Mouse (Mus musculus) limb, embryonic 12.5 days (tissue): Measurements from ENCODE around the gene Rad54l2. TPM values are rescaled to one million over a fixed set of nuclear protein-coding genes. Genes with fewer than 3 reads are reported as not detected.

Experiments
- ATAC-seq: fragments of 200-750 bp; cut with Nextera tagmentation; 2 replicates; pipeline ENCODE4 v1.8.0; 2017; ENCODE audit warnings: low read depth, moderate TSS enrichment; ENCODE audit not compliant: insufficient number of reproducible peaks, insufficient read depth, low FRiP score, low TSS enrichment
- H3K27ac ChIP-seq: fragments of 300-500 bp; sonication (generic); 2 replicates; pipeline ENCODE4 v1.5.1; 2016; ENCODE audit warnings: mild to moderate bottlenecking, moderate library complexity
- H3K27me3 ChIP-seq: fragments of 300-500 bp; sonication (generic); 2 replicates; pipeline ENCODE4 v1.6.1; 2016; ENCODE audit warnings: mild to moderate bottlenecking, moderate library complexity
- H3K36me3 ChIP-seq: fragments of 300-500 bp; sonication (generic); 2 replicates; pipeline ENCODE4 v1.6.1; 2016; ENCODE audit warnings: mild to moderate bottlenecking, moderate library complexity
- H3K4me1 ChIP-seq: fragments of 300-500 bp; sonication (generic); replicated peaks from 2 replicates; pipeline ENCODE4 v1.6.1; 2016
- H3K4me2 ChIP-seq: fragments of 300-500 bp; sonication (generic); 2 replicates; pipeline ENCODE4 v1.6.1; 2016; ENCODE audit warnings: mild to moderate bottlenecking, moderate library complexity
- H3K4me3 ChIP-seq: fragments of 300-500 bp; sonication (generic); replicated peaks from 2 replicates; pipeline ENCODE4 v1.5.1; 2016; ENCODE audit warnings: mild to moderate bottlenecking
- H3K9ac ChIP-seq: fragments of 300-500 bp; sonication (generic); replicated peaks from 2 replicates; pipeline ENCODE4 v1.6.1; 2016; ENCODE audit warnings: mild to moderate bottlenecking, moderate library complexity
- H3K9me3 ChIP-seq: fragments of 300-500 bp; sonication (generic); 2 replicates; pipeline ENCODE4 v1.6.1; 2016; ENCODE audit warnings: mild to moderate bottlenecking, moderate library complexity
- WGBS: fragments of 180-500 bp; shearing (Covaris S2); methylation state at CpG from one replicate; pipeline ENCODE4 v1.1.7; 2016; 5-methylcytosine and 5-hydroxymethylcytosine counted together
- polyA plus RNA-seq: library from polyadenylated mRNA; unstranded; fragments of >200 nt; fragmentation: Nextera tagmentation; extraction: Ambion mirVana; gene quantifications from 2 replicates; pipeline ENCODE4 v1.2.1, GENCODE M21; 2016

The Rad54l2 gene
- polyA plus RNA-seq, 1 experiment from 2014 or later: 12.2 TPM

- no peaks in the 10 kb centered on the region for H3K9me3 ChIP-seq
- H3K9ac ChIP-seq: no peak overlapping the region
- H3K27ac ChIP-seq: no peak overlapping the region
- H3K4me3 ChIP-seq: no peak overlapping the region
- H3K36me3 ChIP-seq: peaks cover 33% of the 10 kb centered on the region
- H3K4me2 ChIP-seq: no peak overlapping the region
- no peak for ATAC-seq
- H3K27me3 ChIP-seq: no peaks in the 10 kb centered on the region
- WGBS: 88% methylated on average over 5 of the region's 5 CpGs
- no peaks in the 10 kb centered on the region for H3K4me1 ChIP-seq
These were observed 36.9 kb downstream of the Rad54l2 start for GRCm38 (mm10) chr9:106752135-106752534.

GRCm38 (mm10) chr9:106739962-106740361 is 49.0 kb downstream of the Rad54l2 start:
- 86% methylated on average over 1 of the region's 1 CpGs for WGBS
- H3K9ac ChIP-seq: no peak overlapping the region

GRCm38 (mm10) chr9:106739056-106739455 is 49.9 kb downstream of the Rad54l2 start:
- no peak for ATAC-seq

More at GRCm38 (mm10) chr9:106739962-106740361, 49.0 kb downstream of the Rad54l2 start:
- peaks cover 9% of the 10 kb centered on the region; the same call in 1 of the 2 replicates for H3K9me3 ChIP-seq
- H3K27ac ChIP-seq: no peak overlapping the region
- H3K4me2 ChIP-seq: no peak overlapping the region
- peaks cover 10% of the 10 kb centered on the region; the same call in 1 of the 2 replicates for H3K36me3 ChIP-seq
- H3K4me3 ChIP-seq: no peak overlapping the region
- no peaks in the 10 kb centered on the region for H3K4me1 ChIP-seq
- ATAC-seq: no peak
- H3K27me3 ChIP-seq: no peaks in the 10 kb centered on the region

GRCm38 (mm10) chr9:106738199-106738985 is 50.6 kb downstream of the Rad54l2 start:
- ATAC-seq: no peak
- H3K4me1 ChIP-seq: no peaks in the 10 kb centered on the region
- H3K9me3 ChIP-seq: peaks cover 9% of the 10 kb centered on the region; the same call in 1 of the 2 replicates
- no peak overlapping the region for H3K4me3 ChIP-seq
- no peak overlapping the region for H3K27ac ChIP-seq
- H3K4me2 ChIP-seq: no peak overlapping the region
- H3K36me3 ChIP-seq: peaks cover 9% of the 10 kb centered on the region; the same call in 1 of the 2 replicates
- H3K27me3 ChIP-seq: no peaks in the 10 kb centered on the region
- 89% methylated on average over 2 of the region's 2 CpGs for WGBS
- no peak overlapping the region for H3K9ac ChIP-seq

More at GRCm38 (mm10) chr9:106739056-106739455, 49.9 kb downstream of the Rad54l2 start:
- Histone ChIP-seq H3K4me3 (no peak overlapping the region), H3K4me2 (no peak overlapping the region), H3K36me3 (peaks cover 10% of the 10 kb centered on the region; the same call in 1 of the 2 replicates), H3K4me1 (no peaks in the 10 kb centered on the region), H3K9me3 (peaks cover 9% of the 10 kb centered on the region; the same call in 1 of the 2 replicates), H3K27ac (no peak overlapping the region), H3K27me3 (no peaks in the 10 kb centered on the region), H3K9ac (no peak overlapping the region)
- 88% methylated on average over 1 of the region's 1 CpGs for whole genome bisulfite sequencing

- H3K4me3 ChIP-seq: no peak overlapping the region
- no peaks in the 10 kb centered on the region for H3K27me3 ChIP-seq
- H3K9ac ChIP-seq: no peak overlapping the region
- H3K4me1 ChIP-seq: no peaks in the 10 kb centered on the region
- WGBS: 83% methylated on average over 2 of the region's 2 CpGs
- ATAC-seq: no peak
- peaks cover 6% of the 10 kb centered on the region; the same call in 1 of the 2 replicates for H3K36me3 ChIP-seq
- H3K27ac ChIP-seq: no peak overlapping the region
- 0 out of 2 replicates have a peak, but pooled peaks cover 3% of the 10 kb centered on the region for H3K9me3 ChIP-seq
- H3K4me2 ChIP-seq: no peak overlapping the region
These were observed 55.3 kb downstream of the Rad54l2 start for GRCm38 (mm10) chr9:106733690-106734089.

- 88% methylated on average over 2 of the region's 2 CpGs for WGBS
These were observed 59.6 kb downstream of the Rad54l2 start for GRCm38 (mm10) chr9:106729416-106729815.

GRCm38 (mm10) chr9:106726891-106727290 is 62.1 kb downstream of the Rad54l2 start:
- ATAC-seq: no peak
- peaks cover 5% of the 10 kb centered on the region; the same call in 1 of the 2 replicates for H3K36me3 ChIP-seq

More at GRCm38 (mm10) chr9:106729416-106729815, 59.6 kb downstream of the Rad54l2 start:
- H3K4me2 ChIP-seq: no peak overlapping the region
- no peak overlapping the region for H3K9ac ChIP-seq
- no peaks in the 10 kb centered on the region for H3K9me3 ChIP-seq
- H3K4me1 ChIP-seq: no peaks in the 10 kb centered on the region
- no peak for ATAC-seq
- no peak overlapping the region for H3K27ac ChIP-seq
- no peaks in the 10 kb centered on the region for H3K36me3 ChIP-seq
- H3K27me3 ChIP-seq: no peaks in the 10 kb centered on the region
- H3K4me3 ChIP-seq: no peak overlapping the region

GRCm38 (mm10) chr9:106725435-106725834 is 63.6 kb downstream of the Rad54l2 start:
- WGBS: 85% methylated on average over 2 of the region's 2 CpGs
- H3K9me3 ChIP-seq: no peaks in the 10 kb centered on the region
- no peak overlapping the region for H3K27ac ChIP-seq
- H3K27me3 ChIP-seq: no peaks in the 10 kb centered on the region
- H3K9ac ChIP-seq: no peak overlapping the region
- H3K4me2 ChIP-seq: no peak overlapping the region
- ATAC-seq: no peak
- peaks cover 16% of the 10 kb centered on the region for H3K36me3 ChIP-seq
- no peak overlapping the region for H3K4me3 ChIP-seq
- no peaks in the 10 kb centered on the region for H3K4me1 ChIP-seq

More at GRCm38 (mm10) chr9:106726891-106727290, 62.1 kb downstream of the Rad54l2 start:
- no peak overlapping the region for H3K4me2 ChIP-seq
- no peaks in the 10 kb centered on the region for H3K27me3 ChIP-seq
- no peak overlapping the region for H3K4me3 ChIP-seq
- no peaks in the 10 kb centered on the region for H3K4me1 ChIP-seq
- no peaks in the 10 kb centered on the region for H3K9me3 ChIP-seq
- WGBS: 95% methylated on average over 1 of the region's 1 CpGs
- H3K27ac ChIP-seq: no peak overlapping the region
- H3K9ac ChIP-seq: no peak overlapping the region

- ATAC-seq: no peak
- Histone ChIP-seq H3K4me2 (no peak overlapping the region), H3K27ac (no peak overlapping the region), H3K4me3 (no peak overlapping the region), H3K27me3 (no peaks in the 10 kb centered on the region), H3K9me3 (no peaks in the 10 kb centered on the region), H3K9ac (no peak overlapping the region), H3K36me3 (peaks cover 22% of the 10 kb centered on the region), H3K4me1 (no peaks in the 10 kb centered on the region)
- 94% methylated on average over 1 of the region's 1 CpGs for WGBS
These were observed 64.1 kb downstream of the Rad54l2 start for GRCm38 (mm10) chr9:106724864-106725263.

GRCm38 (mm10) chr9:106716729-106717128 is 72.3 kb downstream of the Rad54l2 start:
- no peak overlapping the region for H3K9ac ChIP-seq
- H3K4me1 ChIP-seq: no peaks in the 10 kb centered on the region
- ATAC-seq: no peak
- H3K27ac ChIP-seq: no peak overlapping the region
- peaks cover 92% of the 10 kb centered on the region for H3K36me3 ChIP-seq
- WGBS: 96% methylated on average over 4 of the region's 4 CpGs
- no peaks in the 10 kb centered on the region for H3K9me3 ChIP-seq
- H3K27me3 ChIP-seq: no peaks in the 10 kb centered on the region
- H3K4me2 ChIP-seq: no peak overlapping the region
- no peak overlapping the region for H3K4me3 ChIP-seq

GRCm38 (mm10) chr9:106716232-106716631 is 72.8 kb downstream of the Rad54l2 start:
- WGBS: 93% methylated on average over 2 of the region's 2 CpGs
- H3K36me3 ChIP-seq: peaks cover 92% of the 10 kb centered on the region
- no peak overlapping the region for H3K9ac ChIP-seq

More at GRCm38 (mm10) chr9:106716232-106716631, 72.8 kb downstream of the Rad54l2 start:
- no peak for ATAC-seq
- Histone ChIP-seq H3K4me2 (no peak overlapping the region), H3K27me3 (no peaks in the 10 kb centered on the region), H3K4me3 (no peak overlapping the region), H3K4me1 (no peaks in the 10 kb centered on the region), H3K9me3 (no peaks in the 10 kb centered on the region), H3K27ac (no peak overlapping the region)
